Mouse (Mus musculus): ENCODE data around the gene Gm49373. TPM values are rescaled to one million over a fixed set of nuclear protein-coding genes. Genes with fewer than 3 reads are reported as not detected.
A peak's percentile ranks its signal among the peaks of the same experiment; 100 is the strongest.
"Not testable (repeated sequence)": the region's sequence is repeated elsewhere in the genome, so short reads cannot be mapped to it uniquely, and the experiment has no call there.

Gene Gm49373
- polyA plus RNA-seq, 1 experiment from 2014 or later, result 1.4 TPM

GRCm38 (mm10) chr9:21081127-21081526 lies 8.2 kb upstream of the Gm49373 start:
- no peak overlapping the region for H3K4me2 ChIP-seq (ENCODE audit: low read length)
- ATAC-seq, result no peak
- WGBS, result 88% methylated on average over 9 of the region's 9 CpGs
- H3K9me3 ChIP-seq (ENCODE audit: control insufficient read depth, low read length), result no peaks in the 10 kb centered on the region
- no peak overlapping the region for H3K27ac ChIP-seq (ENCODE audit: low read length)
- H3K9ac ChIP-seq (replicated peaks; ENCODE audit: low read depth, low read length), result no peak overlapping the region
- H3K36me3 ChIP-seq (ENCODE audit: control insufficient read depth, insufficient read depth), result peaks cover 51% of the 10 kb centered on the region
- H3K27me3 ChIP-seq (replicated peaks; ENCODE audit: control insufficient read depth, insufficient read depth, low read length), result no peaks in the 10 kb centered on the region
- no peaks in the 10 kb centered on the region for H3K4me1 ChIP-seq (replicated peaks; ENCODE audit: control insufficient read depth, insufficient read depth, low read length)
- no peak overlapping the region for H3K4me3 ChIP-seq (replicated peaks; ENCODE audit: low read length)

GRCm38 (mm10) chr9:21075625-21076024 lies 2.7 kb upstream of the Gm49373 start:
- peaks cover 31% of the 10 kb centered on the region for H3K36me3 ChIP-seq (ENCODE audit: control insufficient read depth, insufficient read depth)
- no peaks in the 10 kb centered on the region for H3K9me3 ChIP-seq (ENCODE audit: control insufficient read depth, low read length)
- no peaks in the 10 kb centered on the region for H3K27me3 ChIP-seq (replicated peaks; ENCODE audit: control insufficient read depth, insufficient read depth, low read length)
- WGBS, result 96% methylated on average over 3 of the region's 3 CpGs
- H3K9ac ChIP-seq (replicated peaks; ENCODE audit: low read depth, low read length), result no peak overlapping the region
- no peak overlapping the region for H3K4me3 ChIP-seq (replicated peaks; ENCODE audit: low read length)
- H3K27ac ChIP-seq (ENCODE audit: low read length), result no peak overlapping the region
- ATAC-seq, result no peak
- peaks cover 15% of the 10 kb centered on the region for H3K4me1 ChIP-seq (replicated peaks; ENCODE audit: control insufficient read depth, insufficient read depth, low read length)
- no peak overlapping the region for H3K4me2 ChIP-seq (ENCODE audit: low read length)

- ATAC-seq, result no peak
- H3K4me1 ChIP-seq (replicated peaks; ENCODE audit: control insufficient read depth, insufficient read depth, low read length), result peaks cover 15% of the 10 kb centered on the region
- H3K36me3 ChIP-seq (ENCODE audit: control insufficient read depth, insufficient read depth), result peaks cover 18% of the 10 kb centered on the region
- H3K9ac ChIP-seq (replicated peaks; ENCODE audit: low read depth, low read length), result no peak overlapping the region
- 93% methylated on average over 1 of the region's 1 CpGs for WGBS
- H3K9me3 ChIP-seq (ENCODE audit: control insufficient read depth, low read length), result no peaks in the 10 kb centered on the region
- H3K27ac ChIP-seq (ENCODE audit: low read length), result no peak overlapping the region
- H3K27me3 ChIP-seq (replicated peaks; ENCODE audit: control insufficient read depth, insufficient read depth, low read length), result no peaks in the 10 kb centered on the region
- no peak overlapping the region for H3K4me3 ChIP-seq (replicated peaks; ENCODE audit: low read length)
- H3K4me2 ChIP-seq (ENCODE audit: low read length), result no peak overlapping the region; the same call in 1 of the 2 replicates
Measured at GRCm38 (mm10) chr9:21074173-21074572, 1.3 kb upstream of the Gm49373 start.

- Histone ChIP-seq H3K4me2 (ENCODE audit: low read length) (peak overlapping the region; percentile 96), H3K36me3 (ENCODE audit: control insufficient read depth, insufficient read depth) (peaks cover 10% of the 10 kb centered on the region), H3K27ac (ENCODE audit: low read length) (no peak overlapping the region), H3K9me3 (ENCODE audit: control insufficient read depth, low read length) (no peaks in the 10 kb centered on the region), H3K4me3 (replicated peaks; ENCODE audit: low read length) (peak overlapping the region; percentile 92), H3K27me3 (replicated peaks; ENCODE audit: control insufficient read depth, insufficient read depth, low read length) (no peaks in the 10 kb centered on the region), H3K9ac (replicated peaks; ENCODE audit: low read depth, low read length) (peak overlapping the region; percentile 88), H3K4me1 (replicated peaks; ENCODE audit: control insufficient read depth, insufficient read depth, low read length) (peaks cover 15% of the 10 kb centered on the region)
- 15% methylated on average over 4 of the region's 4 CpGs for WGBS
- 0 out of 2 replicates have a peak, but pooled peaks have one; percentile 1 for ATAC-seq
Measured at GRCm38 (mm10) chr9:21072641-21073040, 255 bp downstream of the Gm49373 start.

- Histone ChIP-seq H3K36me3 (ENCODE audit: control insufficient read depth, insufficient read depth) (peaks cover 10% of the 10 kb centered on the region), H3K4me3 (replicated peaks; ENCODE audit: low read length) (no peak within 1 kb of the TSS), H3K27ac (ENCODE audit: low read length) (no peak within 1 kb of the TSS), H3K4me2 (ENCODE audit: low read length) (no peak within 1 kb of the TSS), H3K27me3 (replicated peaks; ENCODE audit: control insufficient read depth, insufficient read depth, low read length) (no peaks in the 10 kb centered on the region), H3K9me3 (ENCODE audit: control insufficient read depth, low read length) (no peaks in the 10 kb centered on the region), H3K4me1 (replicated peaks; ENCODE audit: control insufficient read depth, insufficient read depth, low read length) (peaks cover under 1% of the 10 kb centered on the region; the same call in 1 of the 2 replicates), H3K9ac (replicated peaks; ENCODE audit: low read depth, low read length) (no peak within 1 kb of the TSS)
- WGBS, result 86% methylated on average over 27 of the region's 27 CpGs
- no peak for ATAC-seq
Measured at GRCm38 (mm10) chr9:21067006-21067684, 5.8 kb downstream of the Gm49373 start, which contains the start of gene Zglp1. Gene Zglp1, minus strand, starts transcription at chr9:21067093.

- Histone ChIP-seq H3K4me3 (replicated peaks; ENCODE audit: low read length) (no peak overlapping the region), H3K27me3 (replicated peaks; ENCODE audit: control insufficient read depth, insufficient read depth, low read length) (no peaks in the 10 kb centered on the region), H3K9ac (replicated peaks; ENCODE audit: low read depth, low read length) (no peak overlapping the region), H3K27ac (ENCODE audit: low read length) (no peak overlapping the region), H3K36me3 (ENCODE audit: control insufficient read depth, insufficient read depth) (peaks cover 10% of the 10 kb centered on the region), H3K9me3 (ENCODE audit: control insufficient read depth, low read length) (no peaks in the 10 kb centered on the region), H3K4me2 (ENCODE audit: low read length) (no peak overlapping the region), H3K4me1 (replicated peaks; ENCODE audit: control insufficient read depth, insufficient read depth, low read length) (no peaks in the 10 kb centered on the region)
- no peak for ATAC-seq
- 87% methylated on average over 2 of the region's 2 CpGs for WGBS
Measured at GRCm38 (mm10) chr9:21062928-21063327, 10.0 kb downstream of the Gm49373 start.

GRCm38 (mm10) chr9:21051578-21051977 lies 21.3 kb downstream of the Gm49373 start:
- no peaks in the 10 kb centered on the region for H3K27me3 ChIP-seq (replicated peaks; ENCODE audit: control insufficient read depth, insufficient read depth, low read length)
- H3K36me3 ChIP-seq (ENCODE audit: control insufficient read depth, insufficient read depth), result no peaks in the 10 kb centered on the region
- H3K4me1 ChIP-seq (replicated peaks; ENCODE audit: control insufficient read depth, insufficient read depth, low read length), result no peaks in the 10 kb centered on the region
- ATAC-seq, result no peak
- H3K4me3 ChIP-seq (replicated peaks; ENCODE audit: low read length), result no peak overlapping the region
- WGBS, result 70% methylated on average over 10 of the region's 10 CpGs
- no peak overlapping the region for H3K9ac ChIP-seq (replicated peaks; ENCODE audit: low read depth, low read length)
- no peak overlapping the region for H3K4me2 ChIP-seq (ENCODE audit: low read length)
- no peaks in the 10 kb centered on the region for H3K9me3 ChIP-seq (ENCODE audit: control insufficient read depth, low read length)
- no peak overlapping the region for H3K27ac ChIP-seq (ENCODE audit: low read length)

- Histone ChIP-seq H3K9ac (replicated peaks; ENCODE audit: low read depth, low read length) (no peak overlapping the region), H3K36me3 (ENCODE audit: control insufficient read depth, insufficient read depth) (no peaks in the 10 kb centered on the region), H3K4me2 (ENCODE audit: low read length) (no peak overlapping the region), H3K4me1 (replicated peaks; ENCODE audit: control insufficient read depth, insufficient read depth, low read length) (no peaks in the 10 kb centered on the region), H3K9me3 (ENCODE audit: control insufficient read depth, low read length) (no peaks in the 10 kb centered on the region), H3K27me3 (replicated peaks; ENCODE audit: control insufficient read depth, insufficient read depth, low read length) (0 out of 2 replicates have a peak, but pooled peaks cover 3% of the 10 kb centered on the region), H3K27ac (ENCODE audit: low read length) (no peak overlapping the region), H3K4me3 (replicated peaks; ENCODE audit: low read length) (no peak overlapping the region)
- no peak for ATAC-seq
- WGBS, result 80% methylated on average over 3 of the region's 3 CpGs
Measured at GRCm38 (mm10) chr9:21045235-21045634, 27.7 kb downstream of the Gm49373 start.

GRCm38 (mm10) chr9:21044785-21045184 lies 28.1 kb downstream of the Gm49373 start:
- not testable (repeated sequence) for H3K4me3 ChIP-seq (replicated peaks; ENCODE audit: low read length); H3K9ac ChIP-seq (replicated peaks; ENCODE audit: low read depth, low read length); ATAC-seq; H3K27ac ChIP-seq (ENCODE audit: low read length); H3K27me3 ChIP-seq (replicated peaks; ENCODE audit: control insufficient read depth, insufficient read depth, low read length); H3K36me3 ChIP-seq (ENCODE audit: control insufficient read depth, insufficient read depth); H3K9me3 ChIP-seq (ENCODE audit: control insufficient read depth, low read length); H3K4me2 ChIP-seq (ENCODE audit: low read length); H3K4me1 ChIP-seq (replicated peaks; ENCODE audit: control insufficient read depth, insufficient read depth, low read length)
- 46% methylated on average over 1 of the region's 1 CpGs for WGBS
